Mouse (Mus musculus): ENCODE measurements around the gene Gm21663.
"Not testable (repeated sequence)": the region's sequence is repeated elsewhere in the genome, so short reads cannot be mapped to it uniquely, and the experiment has no call there.

DNA sequence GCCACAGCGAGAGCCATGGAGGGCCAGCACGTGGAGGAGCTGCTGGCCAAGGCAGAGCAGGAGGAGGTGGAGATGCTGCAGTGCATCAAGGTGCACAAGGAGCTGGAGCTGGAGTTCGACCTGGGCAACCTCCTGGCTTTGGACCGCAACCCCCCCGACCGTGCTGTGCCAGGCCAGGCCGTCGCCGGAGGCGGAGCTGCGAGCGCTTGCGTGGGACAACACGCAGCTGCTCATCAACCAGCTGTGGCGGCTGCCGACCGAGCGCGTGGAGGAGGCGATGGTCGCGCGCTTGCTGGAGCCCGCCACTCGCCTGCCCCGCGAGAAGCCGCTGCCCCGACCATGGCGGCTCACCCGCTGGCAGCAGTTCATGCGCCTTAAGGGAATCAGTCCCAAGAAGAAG, 14.4 kb upstream of the Gm21663 start:
- not testable (repeated sequence) for TF ChIP-seq CTCF (conservative IDR thresholded peaks at IDR 0.05; ENCODE audit: low read length); NANOG (IDR thresholded peaks at IDR 0.05; ENCODE audit: borderline replicate concordance, low read length); POU5F1 (IDR thresholded peaks at IDR 0.05; ENCODE audit: borderline replicate concordance, low read length)
